Mouse (Mus musculus) hindbrain, embryonic 15.5 days (tissue): Measurements from ENCODE around the gene Spns1. TPM values are rescaled to one million over a fixed set of nuclear protein-coding genes. Genes with fewer than 3 reads are reported as not detected.

Experiments
- ATAC-seq: fragments of 200-750 bp; cut with Nextera tagmentation; 2 replicates; pipeline ENCODE4 v1.8.0; 2017; ENCODE audit warnings: low read depth, moderate number of reproducible peaks, moderate TSS enrichment; ENCODE audit not compliant: low FRiP score
- H3K27ac ChIP-seq: fragments of 300-500 bp; sonication (generic); replicated peaks from 2 replicates; pipeline ENCODE4 v1.5.1; 2015; ENCODE audit warnings: mild to moderate bottlenecking, inconsistent platforms
- H3K27me3 ChIP-seq: fragments of 300-500 bp; sonication (generic); 2 replicates; pipeline ENCODE4 v1.6.1; 2015; ENCODE audit warnings: control low read depth, inconsistent platforms
- H3K36me3 ChIP-seq: fragments of 300-500 bp; sonication (generic); 2 replicates; pipeline ENCODE4 v1.6.1; 2015; ENCODE audit warnings: control low read depth, inconsistent platforms
- H3K4me1 ChIP-seq: fragments of 300-500 bp; sonication (generic); replicated peaks from 2 replicates; pipeline ENCODE4 v1.6.1; 2015; ENCODE audit warnings: control low read depth, inconsistent platforms
- H3K4me2 ChIP-seq: fragments of 300-500 bp; sonication (generic); 2 replicates; pipeline ENCODE4 v1.6.1; 2015; ENCODE audit warnings: moderate library complexity, mild to moderate bottlenecking, inconsistent platforms
- H3K4me3 ChIP-seq: fragments of 300-500 bp; sonication (generic); 2 replicates; pipeline ENCODE4 v1.5.1; 2015; ENCODE audit warnings: mild to moderate bottlenecking, inconsistent platforms
- H3K9ac ChIP-seq: fragments of 300-500 bp; sonication (generic); 2 replicates; pipeline ENCODE4 v1.6.1; 2015; ENCODE audit warnings: inconsistent platforms
- H3K9me3 ChIP-seq: fragments of 300-500 bp; sonication (generic); 2 replicates; pipeline ENCODE4 v1.6.1; 2016; ENCODE audit warnings: control low read depth, inconsistent platforms
- WGBS: fragments of 180-500 bp; shearing (Covaris S2); methylation state at CpG from one replicate; pipeline ENCODE4 v1.1.7; 2015; 5-methylcytosine and 5-hydroxymethylcytosine counted together
- polyA plus RNA-seq: library from polyadenylated mRNA; unstranded; fragments of >200 nt; fragmentation: Nextera tagmentation; extraction: Ambion mirVana; gene quantifications from 2 replicates; pipeline ENCODE4 v1.2.1, GENCODE M21; 2015

The Spns1 gene
- polyA plus RNA-seq, 1 experiment from 2014 or later: 90.9 TPM

GRCm38 (mm10) chr7:126367636-126368035, 9.6 kb downstream of the Spns1 start:
- H3K4me2 ChIP-seq: no peak overlapping the region

GRCm38 (mm10) chr7:126363038-126363437, 14.2 kb downstream of the Spns1 start:
- no peak overlapping the region for H3K4me3 ChIP-seq
- no peak overlapping the region for H3K27ac ChIP-seq
- ATAC-seq: no peak
- H3K9ac ChIP-seq: no peak overlapping the region
- WGBS: 87% methylated on average over 6 of the region's 6 CpGs
- no peaks in the 10 kb centered on the region for H3K9me3 ChIP-seq
- no peak overlapping the region for H3K4me2 ChIP-seq
- no peaks in the 10 kb centered on the region for H3K27me3 ChIP-seq
- peaks cover 11% of the 10 kb centered on the region; the same call in 1 of the 2 replicates for H3K36me3 ChIP-seq
- no peaks in the 10 kb centered on the region for H3K4me1 ChIP-seq

More at GRCm38 (mm10) chr7:126367636-126368035, 9.6 kb downstream of the Spns1 start:
- Histone ChIP-seq H3K4me3 (no peak overlapping the region), H3K9me3 (no peaks in the 10 kb centered on the region), H3K4me1 (no peaks in the 10 kb centered on the region), H3K36me3 (peaks cover 40% of the 10 kb centered on the region), H3K27ac (no peak overlapping the region), H3K9ac (no peak overlapping the region), H3K27me3 (no peaks in the 10 kb centered on the region)
- no peak for ATAC-seq
- WGBS: 90% methylated on average over 10 of the region's 10 CpGs

- Histone ChIP-seq H3K27ac (no peak overlapping the region), H3K9ac (no peak overlapping the region), H3K4me1 (no peaks in the 10 kb centered on the region), H3K9me3 (no peaks in the 10 kb centered on the region), H3K4me3 (no peak overlapping the region), H3K27me3 (no peaks in the 10 kb centered on the region), H3K36me3 (no peaks in the 10 kb centered on the region), H3K4me2 (0 out of 2 replicates have a peak overlapping the region, but pooled peaks have one; percentile 11)
- no peak for ATAC-seq
- 79% methylated on average over 13 of the region's 13 CpGs for WGBS
These were observed 18.2 kb downstream of the Spns1 start for GRCm38 (mm10) chr7:126359049-126359448.

GRCm38 (mm10) chr7:126358413-126358812, 18.8 kb downstream of the Spns1 start:
- H3K4me2 ChIP-seq: no peak overlapping the region
- H3K4me3 ChIP-seq: no peak overlapping the region
- WGBS: 93% methylated on average over 9 of the region's 9 CpGs
- H3K36me3 ChIP-seq: no peaks in the 10 kb centered on the region
- H3K27ac ChIP-seq: no peak overlapping the region
- H3K27me3 ChIP-seq: no peaks in the 10 kb centered on the region
- no peaks in the 10 kb centered on the region for H3K4me1 ChIP-seq
- no peak overlapping the region for H3K9ac ChIP-seq
- ATAC-seq: no peak
- no peaks in the 10 kb centered on the region for H3K9me3 ChIP-seq

- H3K9ac ChIP-seq: no peak overlapping the region
- WGBS: 92% methylated on average over 6 of the region's 6 CpGs
- no peak overlapping the region for H3K4me2 ChIP-seq
- H3K4me3 ChIP-seq: no peak overlapping the region
- no peaks in the 10 kb centered on the region for H3K9me3 ChIP-seq
- H3K27ac ChIP-seq: no peak overlapping the region
- H3K4me1 ChIP-seq: no peaks in the 10 kb centered on the region
- no peak for ATAC-seq
- H3K27me3 ChIP-seq: no peaks in the 10 kb centered on the region
- no peaks in the 10 kb centered on the region for H3K36me3 ChIP-seq
These were observed 19.4 kb downstream of the Spns1 start for GRCm38 (mm10) chr7:126357838-126358237.

GRCm38 (mm10) chr7:126356793-126357591, 20.3 kb downstream of the Spns1 start:
- no peaks in the 10 kb centered on the region for H3K27me3 ChIP-seq
- H3K27ac ChIP-seq: no peak overlapping the region
- no peak overlapping the region for H3K4me2 ChIP-seq
- no peaks in the 10 kb centered on the region for H3K4me1 ChIP-seq
- no peak for ATAC-seq
- H3K9me3 ChIP-seq: no peaks in the 10 kb centered on the region
- no peaks in the 10 kb centered on the region for H3K36me3 ChIP-seq
- H3K9ac ChIP-seq: no peak overlapping the region
- 57% methylated on average over 7 of the region's 7 CpGs for WGBS
- H3K4me3 ChIP-seq: no peak overlapping the region

- Histone ChIP-seq H3K9ac (no peak overlapping the region), H3K4me3 (no peak overlapping the region), H3K4me1 (0 out of 2 replicates have a peak, but pooled peaks cover 6% of the 10 kb centered on the region), H3K4me2 (no peak overlapping the region), H3K27me3 (no peaks in the 10 kb centered on the region), H3K9me3 (no peaks in the 10 kb centered on the region), H3K36me3 (no peaks in the 10 kb centered on the region), H3K27ac (no peak overlapping the region)
- 60% methylated on average over 5 of the region's 5 CpGs for WGBS
- ATAC-seq: no peak
These were observed 21.2 kb downstream of the Spns1 start for GRCm38 (mm10) chr7:126355847-126356597.

- 0 out of 2 replicates have a peak, but pooled peaks cover 6% of the 10 kb centered on the region for H3K4me1 ChIP-seq
- no peak overlapping the region for H3K4me3 ChIP-seq
- ATAC-seq: no peak
- WGBS: 52% methylated on average over 14 of the region's 14 CpGs
- no peak overlapping the region for H3K9ac ChIP-seq
- H3K4me2 ChIP-seq: no peak overlapping the region
- no peaks in the 10 kb centered on the region for H3K36me3 ChIP-seq
- no peaks in the 10 kb centered on the region for H3K9me3 ChIP-seq
- no peak overlapping the region for H3K27ac ChIP-seq
- no peaks in the 10 kb centered on the region for H3K27me3 ChIP-seq
These were observed 22.3 kb downstream of the Spns1 start for GRCm38 (mm10) chr7:126354738-126355614.

GRCm38 (mm10) chr7:126353994-126354365, 23.3 kb downstream of the Spns1 start:
- no peak overlapping the region for H3K4me2 ChIP-seq
- no peak for ATAC-seq
- H3K9me3 ChIP-seq: no peaks in the 10 kb centered on the region
- H3K9ac ChIP-seq: no peak overlapping the region
- H3K27me3 ChIP-seq: no peaks in the 10 kb centered on the region
- 0 out of 2 replicates have a peak, but pooled peaks cover 6% of the 10 kb centered on the region for H3K4me1 ChIP-seq
- H3K36me3 ChIP-seq: no peaks in the 10 kb centered on the region
- no peak overlapping the region for H3K4me3 ChIP-seq
- H3K27ac ChIP-seq: no peak overlapping the region
- WGBS: 88% methylated on average over 3 of the region's 3 CpGs

- H3K27me3 ChIP-seq: no peaks in the 10 kb centered on the region
- H3K4me2 ChIP-seq: no peak overlapping the region
- WGBS: 63% methylated on average over 11 of the region's 11 CpGs
- 0 out of 2 replicates have a peak, but pooled peaks cover 6% of the 10 kb centered on the region for H3K4me1 ChIP-seq
- ATAC-seq: no peak
- no peaks in the 10 kb centered on the region for H3K9me3 ChIP-seq
- H3K4me3 ChIP-seq: no peak overlapping the region
- H3K27ac ChIP-seq: no peak overlapping the region
- H3K9ac ChIP-seq: no peak overlapping the region
- H3K36me3 ChIP-seq: no peaks in the 10 kb centered on the region
These were observed 23.8 kb downstream of the Spns1 start for GRCm38 (mm10) chr7:126353251-126353993.

GRCm38 (mm10) chr7:126351419-126351951, 25.8 kb downstream of the Spns1 start:
- Histone ChIP-seq H3K9me3 (no peaks in the 10 kb centered on the region), H3K4me1 (0 out of 2 replicates have a peak, but pooled peaks cover 6% of the 10 kb centered on the region), H3K4me3 (peak overlapping the region; percentile 17; the same call in 1 of the 2 replicates), H3K27ac (peak overlapping the region; percentile 61), H3K36me3 (no peaks in the 10 kb centered on the region), H3K27me3 (no peaks in the 10 kb centered on the region), H3K4me2 (peak overlapping the region; percentile 51), H3K9ac (no peak overlapping the region)
- WGBS: 48% methylated on average over 10 of the region's 10 CpGs
- ATAC-seq: no peak
